Mouse (Mus musculus) E14TG2a.4 (cell line): ENCODE results near the gene Thap4.

ENCODE experiments used
- CTCF ChIP-seq: conservative IDR thresholded peaks from 2 replicates; pipeline ENCODE4 v1.5.1; 2014; ENCODE audit warnings: low read length
- NANOG ChIP-seq: IDR thresholded peaks from 2 replicates; pipeline ENCODE4 v1.6.1; 2014; ENCODE audit warnings: borderline replicate concordance, low read length, mixed read lengths

DNA sequence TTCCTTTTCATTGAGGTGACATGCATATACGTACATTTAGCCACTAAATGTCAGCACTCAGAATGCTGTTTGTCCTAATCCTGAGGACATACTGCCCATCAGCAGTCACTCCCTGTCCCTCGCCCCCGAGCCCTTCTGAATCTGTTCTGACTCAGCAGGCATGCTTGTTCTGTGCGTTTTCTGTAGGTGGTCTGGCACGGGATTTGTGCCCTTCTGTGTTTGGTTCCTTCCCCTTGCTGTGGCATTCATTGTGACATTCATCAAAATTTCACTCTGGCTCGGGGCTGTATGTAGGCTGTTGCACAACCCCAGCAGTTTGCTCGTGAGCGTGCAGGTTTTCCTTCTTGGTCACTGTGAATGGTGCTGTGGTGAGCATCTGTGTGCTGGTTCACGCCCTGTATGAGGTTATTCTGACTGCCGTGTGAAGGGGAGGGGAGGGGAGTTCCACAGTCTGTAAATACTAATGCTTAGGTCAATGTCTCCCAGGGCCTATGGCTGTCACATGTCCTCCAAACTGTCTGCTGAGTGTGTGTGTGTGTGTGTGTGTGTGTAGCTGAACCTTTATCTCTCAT, 62.8 kb downstream of the Thap4 start:
- TF ChIP-seq CTCF (no peak), NANOG (no peak)
